Mouse (Mus musculus) cerebellum, adult 11-12 months (tissue): Measurements from ENCODE around the gene Cpd.

ENCODE experiments used
- DNase-seq: peaks from one replicate; pipeline ENCODE4 v3.0.0; 2022

Gene Cpd

GRCm38 (mm10) chr11:76846878-76847222, at the start of gene Cpd:
TSS of gene Cpd (minus strand) at chr11:76847018.
- peak; percentile 94 for DNase-seq

GRCm38 (mm10) chr11:76896360-76896759, 49.5 kb upstream of the Cpd start:
- DNase-seq: no peak

- peak; percentile 52 for DNase-seq
Measured at GRCm38 (mm10) chr11:76894240-76894639, 47.4 kb upstream of the Cpd start.

- DNase-seq: no peak
Measured at GRCm38 (mm10) chr11:76893570-76893969, 46.8 kb upstream of the Cpd start.

GRCm38 (mm10) chr11:76892972-76893371, 46.2 kb upstream of the Cpd start:
- DNase-seq: no peak

GRCm38 (mm10) chr11:76891738-76892349, 45.0 kb upstream of the Cpd start:
- no peak for DNase-seq

GRCm38 (mm10) chr11:76891171-76891570, 44.4 kb upstream of the Cpd start:
- no peak for DNase-seq

GRCm38 (mm10) chr11:76889339-76890164, 42.7 kb upstream of the Cpd start:
- no peak for DNase-seq

- DNase-seq: no peak
Measured at GRCm38 (mm10) chr11:76884451-76884850, 37.6 kb upstream of the Cpd start.

GRCm38 (mm10) chr11:76879816-76880215, 33.0 kb upstream of the Cpd start:
- no peak for DNase-seq

- no peak for DNase-seq
Measured at GRCm38 (mm10) chr11:76874766-76875165, 27.9 kb upstream of the Cpd start.

- no peak for DNase-seq
Measured at GRCm38 (mm10) chr11:76873865-76874264, 27.0 kb upstream of the Cpd start.

- no peak for DNase-seq
Measured at GRCm38 (mm10) chr11:76872556-76873234, 25.9 kb upstream of the Cpd start.

GRCm38 (mm10) chr11:76861185-76861584, 14.4 kb upstream of the Cpd start:
- peak; percentile 62 for DNase-seq

- no peak for DNase-seq
Measured at GRCm38 (mm10) chr11:76859261-76859660, 12.4 kb upstream of the Cpd start.

GRCm38 (mm10) chr11:76858781-76859180, 12.0 kb upstream of the Cpd start:
- DNase-seq: no peak

- no peak for DNase-seq
Measured at GRCm38 (mm10) chr11:76857111-76857510, 10.3 kb upstream of the Cpd start.

GRCm38 (mm10) chr11:76856601-76857000, 9.8 kb upstream of the Cpd start:
- DNase-seq: no peak

- DNase-seq: no peak
Measured at GRCm38 (mm10) chr11:76854475-76855341, 7.9 kb upstream of the Cpd start.

- no peak for DNase-seq
Measured at GRCm38 (mm10) chr11:76851512-76851911, 4.7 kb upstream of the Cpd start.

- no peak for DNase-seq
Measured at GRCm38 (mm10) chr11:76849596-76849995, 2.8 kb upstream of the Cpd start.

GRCm38 (mm10) chr11:76848081-76848480, 1.3 kb upstream of the Cpd start:
- no peak for DNase-seq

- no peak for DNase-seq
Measured at GRCm38 (mm10) chr11:76847354-76847753, 536 bp upstream of the Cpd start.
